ENCODE assay signal across 8 mouse cellular contexts in genomic region chr6:134922511-134923195, GRCm38 (mm10). TPM values are rescaled to one million over a fixed set of nuclear protein-coding genes. Genes with fewer than 3 reads are reported as not detected.
A peak's percentile ranks its signal among the peaks of the same experiment; 100 is the strongest.
DNase-seq lines count a peak whose midpoint lies in the region; ATAC-seq and TF ChIP-seq lines count a peak whose summit lies in the region.

No protein-coding gene starts in this region.

- DNase-seq in gastrocnemius, adult 2 months = no peak
- no peak for DNase-seq in gastrocnemius, adult 18-20 months (ENCODE audit: low spot score)
- no peak for DNase-seq in cerebellum, adult 8-10 months
- no peak for DNase-seq in adrenal gland, postnatal 14 days
- DNase-seq in ovary, postnatal 10 days (ENCODE audit: low spot score) = no peak

- H3K27me3 ChIP-seq in E14TG2a.4 (ENCODE audit: insufficient read depth, low read length) = peaks cover 19% of the 10 kb centered on the region
- H3K27me3 ChIP-seq in hindbrain, embryonic 13.5 days = peaks cover 9% of the 10 kb centered on the region
- H3K27me3 ChIP-seq in megakaryocyte, embryonic 14.5 days (replicated peaks) = no peaks in the 10 kb centered on the region

- intact Hi-C loops in gastrocnemius, adult 2 months (cut with DNase I) = loop anchor here (10.0 kb wide), 1 partner anchor 278 kb away; no protein-coding TSS in a partner anchor

- H3K4me3 ChIP-seq in gastrocnemius, adult 2 months = peak overlapping the region; percentile 88
- H3K4me3 ChIP-seq in E14TG2a.4 (replicated peaks; ENCODE audit: low read length) = peak overlapping the region; percentile 70
- H3K4me3 ChIP-seq in hindbrain, embryonic 13.5 days = peak overlapping the region; percentile 93
- H3K4me3 ChIP-seq in megakaryocyte, embryonic 14.5 days (replicated peaks) = peak overlapping the region; percentile 96

- H3K9me3 ChIP-seq in E14TG2a.4 (ENCODE audit: low read length) = no peaks in the 10 kb centered on the region
- H3K9me3 ChIP-seq in hindbrain, embryonic 13.5 days = no peaks in the 10 kb centered on the region
- H3K9me3 ChIP-seq in megakaryocyte, embryonic 14.5 days = no peaks in the 10 kb centered on the region

- peaks cover 45% of the 10 kb centered on the region for H3K4me1 ChIP-seq in E14TG2a.4 (replicated peaks; ENCODE audit: low read depth, low read length)
- peaks cover 45% of the 10 kb centered on the region for H3K4me1 ChIP-seq in hindbrain, embryonic 13.5 days (replicated peaks)
- peaks cover 37% of the 10 kb centered on the region for H3K4me1 ChIP-seq in megakaryocyte, embryonic 14.5 days

- TF ChIP-seq CTCF in gastrocnemius, adult 2 months (IDR thresholded peaks at IDR 0.05) = no peak
- no peak for TF ChIP-seq CTCF in E14TG2a.4 (conservative IDR thresholded peaks at IDR 0.05; ENCODE audit: low read length)

- WGBS in hindbrain, embryonic 13.5 days = 41% methylated on average over 9 of the region's 9 CpGs

- H3K4me2 ChIP-seq in hindbrain, embryonic 13.5 days = peak overlapping the region; percentile 86

- no peak for ATAC-seq in hindbrain, embryonic 13.5 days (ENCODE audit: low FRiP score)

- H3K9ac ChIP-seq in hindbrain, embryonic 13.5 days = peak overlapping the region; percentile 93

- H3K27ac ChIP-seq in gastrocnemius, adult 2 months = peak overlapping the region; percentile 100
- H3K27ac ChIP-seq in hindbrain, embryonic 13.5 days = no peak overlapping the region

- H3K36me3 ChIP-seq in E14TG2a.4 (ENCODE audit: insufficient read depth, low read length) = peaks cover 25% of the 10 kb centered on the region
- H3K36me3 ChIP-seq in hindbrain, embryonic 13.5 days = no peaks in the 10 kb centered on the region
- H3K36me3 ChIP-seq in megakaryocyte, embryonic 14.5 days (replicated peaks; ENCODE audit: low read length) = peaks cover 30% of the 10 kb centered on the region

RNA-seq across cellular contexts. Expression of gene Cdkn1b, which starts 2.5 kb away (rescaled TPM):
- 10 to 100 TPM; 36.1 to 41.8 TPM for total RNA-seq in gastrocnemius, adult 2 months (2021)
- 10 to 100 TPM; 32.2 to 34.1 TPM for total RNA-seq in gastrocnemius, adult 18-20 months (2021)
- polyA plus RNA-seq in hindbrain, embryonic 13.5 days (2015; fragmentation: Nextera tagmentation; extraction: Ambion mirVana) = 27.1 and 27.2 TPM in 2 replicates
- 15.1 and 19.6 TPM in 2 replicates for polyA plus RNA-seq in megakaryocyte, embryonic 14.5 days (2012; ENCODE audit: insufficient read depth, low replicate concordance)
- 42.8 and 48.0 TPM in 2 replicates for total RNA-seq in adrenal gland, postnatal 14 days (2021)

RNA-seq across cellular contexts. Expression of gene Gpr19, which starts 24.3 kb away (rescaled TPM):
- 1 to 10 TPM; 4.0 to 4.1 TPM for total RNA-seq in gastrocnemius, adult 2 months (2021)
- 1 to 10 TPM; 4.2 to 5.1 TPM for total RNA-seq in gastrocnemius, adult 18-20 months (2021)
- 39.0 and 45.1 TPM in 2 replicates for polyA plus RNA-seq in hindbrain, embryonic 13.5 days (2015; fragmentation: Nextera tagmentation; extraction: Ambion mirVana)
- polyA plus RNA-seq in megakaryocyte, embryonic 14.5 days (2012; ENCODE audit: insufficient read depth, low replicate concordance) = 0.62 TPM in 1 of 2 replicates, not detected in the other
- 10.0 and 11.8 TPM in 2 replicates for total RNA-seq in adrenal gland, postnatal 14 days (2021)

RNA-seq across cellular contexts. Expression of gene Apold1, which starts 58.9 kb away (rescaled TPM):
- 1 to 10 TPM; 1.0 to 5.0 TPM for total RNA-seq in gastrocnemius, adult 2 months (2021)
- 1 to 10 TPM; 1.6 to 4.9 TPM for total RNA-seq in gastrocnemius, adult 18-20 months (2021)
- polyA plus RNA-seq in hindbrain, embryonic 13.5 days (2015; fragmentation: Nextera tagmentation; extraction: Ambion mirVana) = 3.2 and 3.8 TPM in 2 replicates
- 0.92 and 1.1 TPM in 2 replicates for polyA plus RNA-seq in megakaryocyte, embryonic 14.5 days (2012; ENCODE audit: insufficient read depth, low replicate concordance)
- 12.0 and 18.0 TPM in 2 replicates for total RNA-seq in adrenal gland, postnatal 14 days (2021)
